Mouse (Mus musculus) adipocyte (in vitro differentiated cells): Measurements from ENCODE around the gene Igf1r.

Source experiments
- DNase-seq: peaks from one replicate; pipeline ENCODE4 v3.0.0-alpha.2; 2016; ENCODE audit warnings: low spot score

Igf1r gene

GRCm38 (mm10) chr7:68230831-68231230 is 278.2 kb downstream of the Igf1r start:
- no peak for DNase-seq

GRCm38 (mm10) chr7:68232521-68232920 is 279.9 kb downstream of the Igf1r start:
- no peak for DNase-seq

GRCm38 (mm10) chr7:68233619-68234223 is 281.1 kb downstream of the Igf1r start:
- DNase-seq: no peak

- DNase-seq: no peak
Observed at GRCm38 (mm10) chr7:68236817-68237216, 284.2 kb downstream of the Igf1r start.

GRCm38 (mm10) chr7:68239220-68239827 is 286.7 kb downstream of the Igf1r start:
- DNase-seq: no peak

- DNase-seq: no peak
Observed at GRCm38 (mm10) chr7:68241205-68241604, 288.6 kb downstream of the Igf1r start.

- DNase-seq: no peak
Observed at GRCm38 (mm10) chr7:68245681-68246080, 293.1 kb downstream of the Igf1r start.

GRCm38 (mm10) chr7:68246249-68246648 is 293.6 kb downstream of the Igf1r start:
- DNase-seq: peak; percentile 9

- no peak for DNase-seq
Observed at GRCm38 (mm10) chr7:68250411-68250810, 297.8 kb downstream of the Igf1r start.

GRCm38 (mm10) chr7:68250902-68251301 is 298.3 kb downstream of the Igf1r start:
- no peak for DNase-seq

- no peak for DNase-seq
Observed at GRCm38 (mm10) chr7:68257767-68258166, 305.1 kb downstream of the Igf1r start.

GRCm38 (mm10) chr7:68258326-68259150 is 305.9 kb downstream of the Igf1r start:
- DNase-seq: no peak

- DNase-seq: no peak
Observed at GRCm38 (mm10) chr7:68259523-68260081, 307.0 kb downstream of the Igf1r start.

GRCm38 (mm10) chr7:68262612-68263200 is 310.1 kb downstream of the Igf1r start:
- DNase-seq: peak; percentile 7

GRCm38 (mm10) chr7:68263346-68264027 is 310.9 kb downstream of the Igf1r start:
- DNase-seq: no peak

GRCm38 (mm10) chr7:68264028-68264453 is 311.4 kb downstream of the Igf1r start, which contains the start of gene Pgpep1l:
Gene Pgpep1l (minus strand): TSS chr7:68264233.
- no peak for DNase-seq

- no peak for DNase-seq
Observed at GRCm38 (mm10) chr7:68264531-68264930, 311.9 kb downstream of the Igf1r start.

- DNase-seq: no peak
Observed at GRCm38 (mm10) chr7:68265391-68265790, 312.8 kb downstream of the Igf1r start.

- DNase-seq: peak; percentile 8
Observed at GRCm38 (mm10) chr7:68266691-68267090, 314.1 kb downstream of the Igf1r start.

GRCm38 (mm10) chr7:68270551-68270950 is 317.9 kb downstream of the Igf1r start:
- no peak for DNase-seq

- DNase-seq: no peak
Observed at GRCm38 (mm10) chr7:68271816-68272215, 319.2 kb downstream of the Igf1r start.

- no peak for DNase-seq
Observed at GRCm38 (mm10) chr7:68272607-68273006, 320.0 kb downstream of the Igf1r start.
